Mouse (Mus musculus) cerebellum, postnatal 36 days (tissue): ENCODE data around the gene Kpna1.
A peak's percentile ranks its signal among the peaks of the same experiment; 100 is the strongest.
"Not testable (repeated sequence)": the region's sequence is repeated elsewhere in the genome, so short reads cannot be mapped to it uniquely, and the experiment has no call there.

Source experiments
- DNase-seq, 2 experiments: peaks; one replicate each; pipeline ENCODE4 v3.0.0; 2021 to 2022; ENCODE audit warnings: mixed read lengths in 2 of 2

The Kpna1 gene

DNA sequence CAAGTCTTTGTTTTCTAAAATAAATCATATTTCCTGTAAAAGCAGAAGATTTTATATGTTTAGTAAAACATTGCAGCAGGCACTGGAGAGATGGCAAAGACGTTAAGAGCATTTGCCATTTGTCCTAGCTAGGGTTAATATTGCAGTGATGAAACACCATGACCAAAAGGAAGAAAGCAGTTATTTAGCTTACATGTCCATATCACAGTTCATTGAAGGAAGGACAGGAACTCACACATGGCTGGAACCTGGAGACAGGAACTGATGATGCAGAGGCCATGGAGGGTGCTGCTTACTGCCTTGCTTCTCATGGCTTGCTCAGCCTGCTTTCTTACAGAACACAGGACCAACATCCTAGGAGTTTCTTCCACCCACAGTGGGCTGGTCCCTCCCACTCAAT lies 13.8 kb downstream of the Kpna1 start:
- DNase-seq = no peak

- no peak for DNase-seq
Observed at GRCm38 (mm10) chr16:35993316-35993715, 14.8 kb downstream of the Kpna1 start.

DNA sequence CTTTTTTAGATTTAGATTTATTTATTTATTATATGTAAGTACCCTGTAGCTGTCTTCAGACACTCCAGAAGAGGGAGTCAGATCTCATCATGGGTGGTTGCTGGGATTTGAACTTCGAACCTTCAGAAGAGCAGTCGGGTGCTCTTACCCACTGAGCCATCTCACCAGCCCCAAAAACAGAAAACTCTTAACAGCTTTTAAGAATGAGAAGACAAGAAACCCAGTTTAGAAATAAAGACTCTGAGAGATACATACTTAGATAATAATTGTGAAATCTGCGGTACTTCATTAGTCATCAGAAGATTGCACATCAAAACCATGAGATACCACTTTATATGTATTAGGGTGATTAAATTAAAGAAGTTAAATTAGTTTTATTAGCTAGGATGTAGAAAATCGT lies 20.3 kb downstream of the Kpna1 start:
- not testable (repeated sequence) for DNase-seq

DNA sequence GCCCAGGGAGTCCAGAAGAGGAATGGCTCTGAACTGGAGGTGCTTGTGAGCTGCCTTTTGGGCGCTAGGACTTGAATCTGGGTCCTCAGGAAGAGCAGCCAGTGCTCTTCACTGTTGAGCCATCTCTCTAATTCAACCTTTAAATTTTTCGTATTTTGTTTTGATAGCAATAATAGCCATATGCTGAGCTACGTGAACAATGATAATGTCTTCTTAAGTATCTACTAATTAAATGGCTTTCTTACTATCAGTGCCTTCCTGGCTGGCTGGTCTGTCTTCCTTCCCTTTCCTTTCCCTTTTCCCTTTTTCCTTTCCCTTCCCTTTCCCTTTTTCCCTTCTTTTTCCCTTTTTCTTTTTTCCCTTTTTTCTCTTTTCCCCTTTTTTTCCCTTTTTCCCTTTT lies 29.8 kb downstream of the Kpna1 start:
- no peak for DNase-seq

GRCm38 (mm10) chr16:36016335-36016734 lies 37.8 kb downstream of the Kpna1 start:
- no peak for DNase-seq

DNA sequence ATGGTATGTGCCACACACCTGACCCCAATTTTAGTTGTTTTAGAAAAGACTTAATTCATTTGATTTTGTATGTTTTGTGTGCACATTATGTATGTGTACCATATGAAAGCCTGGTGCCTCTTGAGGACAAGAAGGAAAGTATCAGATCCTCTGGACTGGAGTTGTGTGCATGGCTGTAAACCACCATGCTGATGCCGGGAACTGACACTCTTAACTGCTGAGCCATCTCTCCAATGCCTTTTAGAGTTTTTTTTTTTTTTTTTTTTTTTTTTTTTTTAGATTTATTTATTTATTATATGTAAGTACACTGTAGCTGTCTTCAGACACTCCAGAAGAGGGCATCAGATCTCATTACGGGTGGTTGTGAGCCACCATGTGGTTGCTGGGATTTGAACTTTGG lies 49.6 kb downstream of the Kpna1 start:
- DNase-seq = not testable (repeated sequence)

DNA sequence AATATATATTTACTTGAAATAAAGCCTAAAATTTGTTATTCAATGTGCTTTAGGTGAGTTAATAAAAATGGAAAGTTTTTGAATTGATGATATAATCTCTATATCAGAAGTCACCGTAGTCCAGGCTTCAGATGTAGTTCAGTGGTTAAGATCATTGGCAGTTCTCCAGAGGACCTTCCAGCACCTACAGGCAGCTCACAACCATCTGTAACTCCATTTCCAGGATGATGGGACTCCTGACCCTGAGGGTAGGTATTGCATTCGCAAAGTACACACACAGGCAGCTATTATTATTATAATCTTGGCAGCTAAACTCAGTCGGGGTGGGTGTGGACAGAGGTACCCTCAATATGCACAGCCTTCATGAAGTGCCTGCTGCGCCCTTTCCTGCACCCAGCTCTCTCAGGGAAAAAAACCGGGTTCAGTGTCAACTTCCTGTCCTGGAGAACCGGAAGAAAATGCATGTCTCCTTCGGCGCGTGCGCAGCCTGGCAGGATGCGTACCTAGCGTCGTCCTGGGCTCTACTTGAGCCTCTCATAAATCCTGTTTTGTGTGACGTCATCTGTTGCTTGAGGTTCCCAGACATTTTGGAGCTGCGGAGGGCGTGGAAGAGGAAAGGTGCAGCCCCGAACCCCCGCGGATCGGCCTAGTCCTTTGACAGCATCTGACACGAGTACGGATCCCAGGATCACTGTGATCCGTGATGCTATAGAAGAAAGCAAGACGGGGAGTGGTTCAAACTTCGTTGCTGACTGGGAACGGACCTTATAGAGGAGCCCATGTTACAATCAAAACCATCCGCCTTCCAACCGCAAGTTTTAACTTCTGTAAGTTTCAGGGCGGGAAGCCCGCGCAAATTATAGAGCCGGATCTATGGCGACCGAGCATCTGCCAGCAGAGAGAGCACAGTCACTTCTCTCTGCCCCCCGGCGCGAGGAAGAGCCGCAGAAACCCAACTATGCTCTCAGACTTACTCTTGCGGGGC lies 62.4 kb downstream of the Kpna1 start, which contains the start of gene Wdr5b:
Gene Wdr5b, plus strand, starts transcription at position 551 of the 985 bp plus-strand sequence.
- DNase-seq = peak; percentile 93 to 94

DNA sequence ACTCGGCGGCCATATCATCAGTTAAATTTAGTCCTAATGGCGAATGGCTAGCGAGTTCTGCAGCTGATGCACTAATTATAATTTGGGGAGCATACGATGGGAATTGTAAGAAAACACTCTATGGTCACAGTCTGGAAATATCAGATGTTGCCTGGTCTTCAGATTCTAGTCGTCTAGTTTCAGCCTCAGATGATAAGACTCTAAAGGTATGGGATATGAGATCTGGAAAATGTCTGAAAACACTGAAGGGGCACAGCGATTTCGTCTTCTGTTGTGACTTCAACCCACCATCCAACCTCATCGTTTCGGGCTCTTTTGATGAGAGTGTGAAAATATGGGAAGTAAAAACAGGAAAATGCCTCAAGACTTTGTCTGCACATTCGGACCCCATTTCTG lies 63.1 kb downstream of the Kpna1 start:
- DNase-seq = no peak

DNA sequence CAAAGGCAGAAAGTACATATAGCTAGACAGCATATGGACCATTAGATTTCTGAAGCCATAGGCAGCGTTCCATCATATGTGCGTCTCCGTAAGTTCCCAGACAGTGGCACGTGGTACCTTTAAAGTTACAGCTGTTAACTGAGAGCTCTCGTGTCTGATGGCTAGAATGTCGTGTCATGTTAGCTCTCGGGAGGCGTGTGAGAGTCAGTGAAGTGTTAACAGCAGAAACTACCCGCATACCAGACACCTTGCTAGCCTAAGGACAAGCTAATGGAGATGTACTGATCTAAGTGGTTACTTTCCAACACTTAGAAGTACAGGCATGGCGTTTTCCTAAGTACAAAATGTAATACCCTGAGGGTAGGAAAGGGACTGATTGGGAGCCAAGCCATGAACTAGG lies 64.5 kb downstream of the Kpna1 start:
- no peak for DNase-seq

- DNase-seq = no peak
Observed at GRCm38 (mm10) chr16:36043964-36044363, 65.4 kb downstream of the Kpna1 start.

- DNase-seq = no peak
Observed at GRCm38 (mm10) chr16:36047538-36047937, 69.0 kb downstream of the Kpna1 start.

DNA sequence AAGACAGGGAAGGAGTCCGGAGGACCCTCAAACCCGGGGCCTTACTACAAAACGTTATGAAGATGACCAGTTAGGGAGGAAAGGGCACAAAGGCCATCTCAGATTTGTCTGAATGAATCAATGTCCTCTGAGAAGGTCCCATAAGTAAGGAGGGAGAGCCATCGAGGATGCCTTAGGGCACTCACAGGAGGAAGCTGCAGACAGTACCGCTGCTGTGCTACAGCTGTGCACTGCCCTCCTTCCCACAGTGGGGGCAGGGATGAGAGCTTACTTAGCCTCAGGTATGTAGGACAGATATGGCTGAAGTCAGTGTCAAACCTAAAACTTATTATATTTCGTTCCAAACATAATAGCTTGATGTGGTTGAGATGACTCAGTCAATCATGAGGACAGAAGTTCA lies 72.9 kb downstream of the Kpna1 start:
- DNase-seq = no peak

DNA sequence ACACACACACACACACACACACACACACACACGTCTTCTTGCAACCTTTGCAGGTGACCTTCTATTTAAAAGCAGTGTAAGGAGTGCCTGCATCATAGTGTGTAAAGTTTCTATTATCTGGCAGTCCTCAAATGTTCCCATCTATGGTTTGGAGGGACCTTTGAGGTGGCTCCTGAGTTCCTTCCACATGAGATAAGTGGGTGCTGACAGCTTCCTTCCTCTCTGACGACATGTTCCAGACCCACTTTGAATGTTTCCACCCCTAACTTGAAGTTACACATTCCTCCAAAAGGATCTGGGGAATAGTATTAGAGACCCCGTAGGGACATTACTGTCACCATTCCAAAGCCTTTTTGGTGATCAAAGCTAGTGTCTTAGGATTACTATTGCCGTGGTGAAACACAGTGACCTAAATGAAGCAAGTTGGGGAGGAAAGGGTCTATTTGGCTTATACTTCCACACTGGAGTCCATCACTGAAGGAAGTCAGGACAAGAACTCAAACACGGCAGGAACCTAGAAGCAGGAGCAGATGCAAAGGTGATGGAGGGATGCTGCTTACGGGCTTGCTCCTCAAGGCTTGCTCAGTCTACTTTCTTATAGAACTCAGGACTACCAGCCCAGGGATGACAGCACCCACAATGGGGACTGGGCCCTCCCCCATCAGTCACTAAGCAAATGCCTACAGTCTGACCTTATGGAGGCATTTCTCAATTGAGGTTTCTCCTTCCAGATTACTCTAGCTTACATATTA lies 75.2 kb downstream of the Kpna1 start:
- no peak for DNase-seq

GRCm38 (mm10) chr16:36054920-36055319 lies 76.4 kb downstream of the Kpna1 start:
- DNase-seq = no peak

GRCm38 (mm10) chr16:36056416-36056815 lies 77.9 kb downstream of the Kpna1 start:
- no peak for DNase-seq

DNA sequence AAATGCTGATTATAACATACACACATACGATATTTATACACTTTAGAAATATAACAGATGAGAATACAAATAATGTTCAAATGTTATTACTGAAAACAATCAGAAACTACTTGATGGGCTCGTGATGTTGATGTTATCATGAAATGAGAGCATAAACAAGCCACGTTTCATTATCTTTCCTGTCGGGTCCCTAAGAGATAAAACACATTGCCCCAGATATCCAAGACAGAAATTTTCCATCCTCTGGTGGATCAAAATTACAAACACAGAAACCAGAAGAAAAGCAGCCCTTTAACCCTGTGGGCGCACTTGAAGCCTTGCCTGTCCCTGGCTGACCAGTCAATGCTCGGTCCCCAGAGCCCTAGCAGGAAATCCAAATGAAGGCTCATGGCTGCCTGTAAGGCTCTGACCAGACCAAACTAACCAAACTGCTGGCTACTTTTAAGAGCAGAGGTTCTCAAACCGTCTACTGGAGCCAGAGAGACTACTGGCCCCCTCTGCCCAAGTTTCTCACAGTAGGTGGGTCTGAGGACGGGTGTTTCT lies 79.5 kb downstream of the Kpna1 start:
- no peak for DNase-seq

DNA sequence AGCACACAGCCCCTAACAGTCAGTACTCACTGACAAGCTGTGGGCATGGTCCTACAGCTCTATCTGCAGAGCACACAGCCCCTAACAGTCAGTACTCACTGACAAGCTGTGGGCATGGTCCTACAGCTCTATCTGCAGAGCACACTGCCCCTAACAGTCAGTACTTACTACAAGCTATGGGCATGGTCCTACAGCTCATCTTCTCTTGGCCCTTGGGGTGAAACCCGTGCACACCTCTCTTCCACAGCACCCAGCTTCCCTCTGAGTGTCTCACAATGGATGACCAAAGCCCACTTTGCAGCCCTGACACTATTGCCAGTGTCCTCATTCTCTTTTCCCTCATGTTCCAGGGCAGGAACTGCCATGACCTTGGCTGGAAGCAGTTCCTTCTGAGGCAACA lies 84.0 kb downstream of the Kpna1 start:
- not testable (repeated sequence) for DNase-seq

- DNase-seq = no peak
Observed at GRCm38 (mm10) chr16:36063315-36063714, 84.8 kb downstream of the Kpna1 start.

- no peak for DNase-seq
Observed at GRCm38 (mm10) chr16:36064904-36065303, 86.4 kb downstream of the Kpna1 start.

GRCm38 (mm10) chr16:36067694-36068093 lies 89.1 kb downstream of the Kpna1 start:
- no peak for DNase-seq

DNA sequence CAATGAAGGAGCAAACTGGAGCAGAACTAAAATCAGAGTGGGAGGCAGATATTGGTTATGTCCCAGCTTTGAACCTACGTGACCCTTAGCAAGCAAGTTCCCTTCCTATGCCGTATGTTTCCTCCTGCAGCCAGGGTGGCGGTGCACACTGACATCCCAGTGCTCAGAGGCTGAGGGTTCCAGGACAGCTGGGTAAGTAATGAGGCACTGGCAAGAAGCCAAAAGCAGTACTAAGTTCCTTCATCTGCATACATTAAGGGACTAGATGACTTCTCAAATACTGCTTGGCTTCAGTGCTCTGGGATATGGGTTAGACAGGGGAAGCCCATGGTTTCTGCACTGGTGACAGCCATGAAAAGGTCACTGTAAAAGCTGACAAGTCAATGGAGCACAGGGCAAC lies 89.8 kb downstream of the Kpna1 start:
- no peak for DNase-seq

GRCm38 (mm10) chr16:36069819-36070575 lies 91.4 kb downstream of the Kpna1 start:
- no peak for DNase-seq

DNA sequence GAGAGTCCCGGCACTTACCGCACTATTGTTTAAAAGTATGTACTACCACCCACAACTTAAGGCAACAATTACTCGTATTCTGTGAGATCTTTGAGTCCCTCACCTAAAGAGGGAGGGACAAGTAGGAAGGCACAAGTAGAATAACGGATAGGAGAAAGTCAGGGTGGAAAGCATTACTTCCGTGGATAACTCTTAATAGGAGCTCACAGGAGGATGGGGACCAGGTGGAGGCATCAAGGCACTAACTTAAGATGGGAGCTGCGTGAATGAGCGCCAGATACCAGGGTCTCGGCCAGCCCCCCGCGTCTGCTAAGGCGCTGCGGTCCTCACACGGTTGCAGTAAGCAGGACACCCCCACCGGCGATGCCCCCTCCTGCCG lies 92.5 kb downstream of the Kpna1 start:
- DNase-seq = no peak
